Mouse (Mus musculus): ENCODE results near the gene Rbfox2.

GRCm38 (mm10) chr15:77105273-77105672 lies 201.5 kb downstream of the Rbfox2 start:
- TF ChIP-seq CTCF (conservative IDR thresholded peaks at IDR 0.05; ENCODE audit: insufficient read depth, insufficient read length, low read depth, low read length): no peak
- TF ChIP-seq POLR2A (IDR thresholded peaks at IDR 0.05; ENCODE audit: low read depth, low read length): no peak
